Mouse (Mus musculus) limb, embryonic 12.5 days (tissue): ENCODE results near the gene 4632433K11Rik. TPM values are rescaled to one million over a fixed set of nuclear protein-coding genes. Genes with fewer than 3 reads are reported as not detected.
A peak's percentile ranks its signal among the peaks of the same experiment; 100 is the strongest.
"Not testable (repeated sequence)": the region's sequence is repeated elsewhere in the genome, so short reads cannot be mapped to it uniquely, and the experiment has no call there.

ENCODE experiments used
- ATAC-seq: fragments of 200-750 bp; cut with Nextera tagmentation; 2 replicates; pipeline ENCODE4 v1.8.0; 2017; ENCODE audit warnings: low read depth, moderate TSS enrichment; ENCODE audit not compliant: insufficient number of reproducible peaks, insufficient read depth, low FRiP score, low TSS enrichment
- H3K27ac ChIP-seq: fragments of 300-500 bp; sonication (generic); 2 replicates; pipeline ENCODE4 v1.5.1; 2016; ENCODE audit warnings: mild to moderate bottlenecking, moderate library complexity
- H3K27me3 ChIP-seq: fragments of 300-500 bp; sonication (generic); 2 replicates; pipeline ENCODE4 v1.6.1; 2016; ENCODE audit warnings: mild to moderate bottlenecking, moderate library complexity
- H3K36me3 ChIP-seq: fragments of 300-500 bp; sonication (generic); 2 replicates; pipeline ENCODE4 v1.6.1; 2016; ENCODE audit warnings: mild to moderate bottlenecking, moderate library complexity
- H3K4me1 ChIP-seq: fragments of 300-500 bp; sonication (generic); replicated peaks from 2 replicates; pipeline ENCODE4 v1.6.1; 2016
- H3K4me2 ChIP-seq: fragments of 300-500 bp; sonication (generic); 2 replicates; pipeline ENCODE4 v1.6.1; 2016; ENCODE audit warnings: mild to moderate bottlenecking, moderate library complexity
- H3K4me3 ChIP-seq: fragments of 300-500 bp; sonication (generic); replicated peaks from 2 replicates; pipeline ENCODE4 v1.5.1; 2016; ENCODE audit warnings: mild to moderate bottlenecking
- H3K9ac ChIP-seq: fragments of 300-500 bp; sonication (generic); replicated peaks from 2 replicates; pipeline ENCODE4 v1.6.1; 2016; ENCODE audit warnings: mild to moderate bottlenecking, moderate library complexity
- H3K9me3 ChIP-seq: fragments of 300-500 bp; sonication (generic); 2 replicates; pipeline ENCODE4 v1.6.1; 2016; ENCODE audit warnings: mild to moderate bottlenecking, moderate library complexity
- WGBS: fragments of 180-500 bp; shearing (Covaris S2); methylation state at CpG from one replicate; pipeline ENCODE4 v1.1.7; 2016; 5-methylcytosine and 5-hydroxymethylcytosine counted together
- polyA plus RNA-seq: library from polyadenylated mRNA; unstranded; fragments of >200 nt; fragmentation: Nextera tagmentation; extraction: Ambion mirVana; gene quantifications from 2 replicates; pipeline ENCODE4 v1.2.1, GENCODE M21; 2016

Gene 4632433K11Rik
- polyA plus RNA-seq, 1 experiment from 2014 or later = not detected

- H3K9ac ChIP-seq = 0 out of 2 replicates have a peak overlapping the region, but pooled peaks have one; percentile 98
- WGBS = 44% methylated on average over 10 of the region's 13 CpGs
Observed at GRCm38 (mm10) chr7:5079365-5080009, 45.6 kb downstream of the 4632433K11Rik start.

GRCm38 (mm10) chr7:5080010-5080751 lies 46.3 kb downstream of the 4632433K11Rik start, which contains the start of gene Epn1:
Gene Epn1, plus strand, starts transcription at chr7:5080235.
- ATAC-seq = peak; percentile 90
- H3K4me2 ChIP-seq = peak within 1 kb of the TSS; percentile 69
- H3K4me1 ChIP-seq = peaks cover 14% of the 10 kb centered on the region
- peak within 1 kb of the TSS; percentile 98 for H3K4me3 ChIP-seq
- no peaks in the 10 kb centered on the region for H3K27me3 ChIP-seq
- H3K27ac ChIP-seq = peak within 1 kb of the TSS; percentile 94
- peak within 1 kb of the TSS; percentile 98 for H3K9ac ChIP-seq
- H3K9me3 ChIP-seq = no peaks in the 10 kb centered on the region
- peaks cover 65% of the 10 kb centered on the region for H3K36me3 ChIP-seq
- under 1% methylated on average over 81 of the region's 81 CpGs for WGBS

More at GRCm38 (mm10) chr7:5079365-5080009, 45.6 kb downstream of the 4632433K11Rik start:
- Histone ChIP-seq H3K4me3 (peak overlapping the region; percentile 98), H3K4me2 (peak overlapping the region; percentile 69), H3K27ac (peak overlapping the region; percentile 78), H3K4me1 (peaks cover 14% of the 10 kb centered on the region), H3K36me3 (peaks cover 66% of the 10 kb centered on the region)
- not testable (repeated sequence) for H3K27me3 ChIP-seq, H3K9me3 ChIP-seq
- peak; percentile 34; the same call in 1 of the 2 replicates for ATAC-seq

GRCm38 (mm10) chr7:5080815-5081214 lies 46.9 kb downstream of the 4632433K11Rik start:
- no peak for ATAC-seq
- peak overlapping the region; percentile 94 for H3K27ac ChIP-seq
- H3K36me3 ChIP-seq = peaks cover 65% of the 10 kb centered on the region
- no peaks in the 10 kb centered on the region for H3K9me3 ChIP-seq
- H3K4me3 ChIP-seq = peak overlapping the region; percentile 98
- WGBS = 12% methylated on average over 6 of the region's 6 CpGs
- peak overlapping the region; percentile 98 for H3K9ac ChIP-seq
- peaks cover 14% of the 10 kb centered on the region for H3K4me1 ChIP-seq
- peak overlapping the region; percentile 69 for H3K4me2 ChIP-seq
- no peaks in the 10 kb centered on the region for H3K27me3 ChIP-seq

- Histone ChIP-seq H3K27me3 (no peaks in the 10 kb centered on the region), H3K4me1 (peaks cover 18% of the 10 kb centered on the region), H3K9ac (peak overlapping the region; percentile 98), H3K4me3 (peak overlapping the region; percentile 98), H3K36me3 (peaks cover 65% of the 10 kb centered on the region), H3K27ac (no peak overlapping the region), H3K9me3 (no peaks in the 10 kb centered on the region), H3K4me2 (peak overlapping the region; percentile 69)
- WGBS = 74% methylated on average over 6 of the region's 6 CpGs
- ATAC-seq = no peak
Observed at GRCm38 (mm10) chr7:5081241-5081640, 47.3 kb downstream of the 4632433K11Rik start.

GRCm38 (mm10) chr7:5081939-5082338 lies 48.0 kb downstream of the 4632433K11Rik start:
- Histone ChIP-seq H3K4me3 (no peak overlapping the region), H3K9ac (no peak overlapping the region), H3K4me2 (peak overlapping the region; percentile 69; the same call in 1 of the 2 replicates), H3K36me3 (peaks cover 63% of the 10 kb centered on the region), H3K27ac (no peak overlapping the region), H3K27me3 (no peaks in the 10 kb centered on the region), H3K9me3 (no peaks in the 10 kb centered on the region), H3K4me1 (peaks cover 21% of the 10 kb centered on the region)
- WGBS = 97% methylated on average over 2 of the region's 2 CpGs
- no peak for ATAC-seq

GRCm38 (mm10) chr7:5083325-5084105 lies 49.6 kb downstream of the 4632433K11Rik start:
- Histone ChIP-seq H3K9me3 (no peaks in the 10 kb centered on the region), H3K4me2 (no peak overlapping the region), H3K4me1 (peaks cover 29% of the 10 kb centered on the region), H3K27me3 (no peaks in the 10 kb centered on the region), H3K27ac (no peak overlapping the region), H3K9ac (no peak overlapping the region), H3K4me3 (no peak overlapping the region), H3K36me3 (peaks cover 62% of the 10 kb centered on the region)
- WGBS = 92% methylated on average over 18 of the region's 18 CpGs
- ATAC-seq = no peak

Other genes starting within 250 kb of the 4632433K11Rik start
- 6.5 and 6.8 TPM in 2 replicates for gene Tmem238, start 244.5 kb upstream of the 4632433K11Rik start, polyA plus RNA-seq
- gene Rpl28, start 241.2 kb upstream of the 4632433K11Rik start, polyA plus RNA-seq = 396 and 399 TPM in 2 replicates
- gene Ube2s, start 221.5 kb upstream of the 4632433K11Rik start, polyA plus RNA-seq = 437 and 457 TPM in 2 replicates
- 0.12 and 0.21 TPM in 2 replicates for gene Shisa7, start 189.4 kb upstream of the 4632433K11Rik start, polyA plus RNA-seq
- 4.2 and 5.2 TPM in 2 replicates for gene Isoc2b, start 163.9 kb upstream of the 4632433K11Rik start, polyA plus RNA-seq
- gene Isoc2a, start 157.0 kb upstream of the 4632433K11Rik start, polyA plus RNA-seq = 0.97 and 1.3 TPM in 2 replicates
- not detected in 2 replicates for gene Gm36210, start 127.6 kb upstream of the 4632433K11Rik start, polyA plus RNA-seq
- gene Zfp628, start 118.9 kb upstream of the 4632433K11Rik start, polyA plus RNA-seq = 3.6 and 4.2 TPM in 2 replicates
- gene Nat14, start 112.1 kb upstream of the 4632433K11Rik start, polyA plus RNA-seq = 3.1 and 4.4 TPM in 2 replicates
- 2.5 and 3.1 TPM in 2 replicates for gene Ssc5d, start 108.3 kb upstream of the 4632433K11Rik start, polyA plus RNA-seq
- gene Sbk2, start 69.7 kb upstream of the 4632433K11Rik start, polyA plus RNA-seq = 0.29 and 0.51 TPM in 2 replicates
- gene Sbk3, start 63.0 kb upstream of the 4632433K11Rik start, polyA plus RNA-seq = not detected in 2 replicates
- gene Zfp579, start 38.0 kb upstream of the 4632433K11Rik start, polyA plus RNA-seq = 34.0 and 39.9 TPM in 2 replicates
- gene Zfp524, start 19.7 kb upstream of the 4632433K11Rik start, polyA plus RNA-seq = 7.1 and 7.8 TPM in 2 replicates
- gene Fiz1, start 19.4 kb upstream of the 4632433K11Rik start, polyA plus RNA-seq = 57.9 and 58.9 TPM in 2 replicates
- gene Gm44973, start 18.6 kb upstream of the 4632433K11Rik start, polyA plus RNA-seq = 1.2 TPM in 1 of 2 replicates, not detected in the other
- gene Zfp865, start 13.7 kb upstream of the 4632433K11Rik start, polyA plus RNA-seq = 7.0 and 8.1 TPM in 2 replicates
- gene Ccdc106, start 13.6 kb upstream of the 4632433K11Rik start, polyA plus RNA-seq = 27.3 and 27.5 TPM in 2 replicates
- 4.7 and 5.2 TPM in 2 replicates for gene Zfp784, start 4.3 kb downstream of the 4632433K11Rik start, polyA plus RNA-seq
- 29.3 and 39.6 TPM in 2 replicates for gene Zfp580, start 17.4 kb downstream of the 4632433K11Rik start, polyA plus RNA-seq
- 171 and 175 TPM in 2 replicates for gene U2af2, start 28.0 kb downstream of the 4632433K11Rik start, polyA plus RNA-seq
- gene Epn1, start 46.1 kb downstream of the 4632433K11Rik start, polyA plus RNA-seq = 62.8 and 67.3 TPM in 2 replicates
- 0.14 TPM in 1 of 2 replicates, not detected in the other for gene Rfpl4, start 82.8 kb downstream of the 4632433K11Rik start, polyA plus RNA-seq
- gene Rasl2-9, start 91.8 kb downstream of the 4632433K11Rik start, polyA plus RNA-seq = 0.34 TPM in 1 of 2 replicates, not detected in the other
- gene Vmn1r55, start 115.6 kb downstream of the 4632433K11Rik start, polyA plus RNA-seq = not detected in 2 replicates
- not detected in 2 replicates for gene Vmn1r56, start 162.6 kb downstream of the 4632433K11Rik start, polyA plus RNA-seq
- not detected in 2 replicates for gene Vmn1r57, start 184.4 kb downstream of the 4632433K11Rik start, polyA plus RNA-seq